Mouse (Mus musculus): Measurements from ENCODE around the gene Mcidas.

DNA sequence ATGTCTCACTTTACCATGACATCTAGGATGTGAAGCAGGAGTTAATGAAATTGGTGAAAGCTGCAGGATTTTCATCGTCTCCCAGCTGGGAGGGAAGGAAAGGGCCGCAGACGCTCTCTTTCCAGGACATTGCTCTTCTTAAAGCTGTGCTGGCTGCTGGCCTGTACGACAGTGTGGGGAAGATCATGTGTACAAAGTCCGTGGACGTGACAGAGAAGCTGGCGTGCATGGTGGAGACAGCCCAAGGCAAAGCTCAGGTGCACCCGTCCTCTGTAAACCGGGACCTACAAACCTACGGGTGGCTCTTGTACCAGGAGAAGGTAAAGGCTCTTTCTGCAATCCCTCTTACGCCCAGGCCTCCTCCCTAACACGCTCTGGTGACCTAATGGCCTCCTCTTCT is 29.2 kb upstream of the Mcidas start:
- TF ChIP-seq CTCF (IDR thresholded peaks at IDR 0.05; ENCODE audit: extremely low read depth, insufficient read depth, low read length): no peak
- TF ChIP-seq POLR2A (IDR thresholded peaks at IDR 0.05; ENCODE audit: extremely low read depth, insufficient read depth, low read length): no peak
